Mouse (Mus musculus) E14TG2a.4 (cell line): ENCODE measurements at regions not wholly inside any gene's neighbourhood (a gene's known extent, or its start where the extent isn't known, plus 50 kb on each side); places are given as distances from the start of the nearest gene placed in this dataset.

Experiments used
- CTCF ChIP-seq: conservative IDR thresholded peaks from 2 replicates; pipeline ENCODE4 v1.5.1; 2014; ENCODE audit warnings: low read length
- NANOG ChIP-seq: IDR thresholded peaks from 2 replicates; pipeline ENCODE4 v1.6.1; 2014; ENCODE audit warnings: borderline replicate concordance, low read length, mixed read lengths
- POU5F1 ChIP-seq: IDR thresholded peaks from 2 replicates; pipeline ENCODE4 v1.6.1; 2014; ENCODE audit warnings: low read length, borderline replicate concordance

DNA sequence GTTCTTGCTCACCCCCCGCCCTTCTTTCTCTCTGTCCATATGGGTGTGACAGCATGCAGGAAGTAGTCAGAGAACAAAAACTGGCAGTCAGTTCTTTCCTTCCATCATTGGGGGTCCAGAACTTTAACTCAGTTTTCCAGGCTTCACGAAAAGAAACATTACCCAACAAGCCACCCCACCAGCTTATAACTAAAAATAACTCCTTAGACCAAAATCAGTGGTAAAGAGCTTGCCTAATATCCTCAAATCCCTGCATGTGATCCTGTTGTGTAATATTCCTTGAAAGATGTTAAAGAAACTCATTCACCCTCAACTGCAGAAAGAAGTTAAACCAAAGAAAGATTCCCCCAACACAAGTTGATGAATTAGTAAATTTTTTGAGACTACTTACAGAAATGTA is 449.8 kb upstream of the Htr2c start:
- no peak for TF ChIP-seq CTCF
- no peak for TF ChIP-seq NANOG
- no peak for TF ChIP-seq POU5F1
